Mouse (Mus musculus): Measurements from ENCODE around the gene Stag2.

GRCm38 (mm10) chrX:42143991-42144390 lies 5.1 kb upstream of the Stag2 start:
- TF ChIP-seq CTCF (IDR thresholded peaks at IDR 0.05; ENCODE audit: extremely low read depth, insufficient read length, insufficient replicate concordance, low read depth, low read length) (no peak), POLR2A (IDR thresholded peaks at IDR 0.05; ENCODE audit: low read depth, low read length) (no peak)

All from small intestine, adult 2 months (tissue).